Mouse (Mus musculus) neural tube, embryonic 11.5 days (tissue): ENCODE measurements around the gene Toe1. TPM values are rescaled to one million over a fixed set of nuclear protein-coding genes. Genes with fewer than 3 reads are reported as not detected.

Experiments
- ATAC-seq: fragments of 200-750 bp; cut with Nextera tagmentation; 2 replicates; pipeline ENCODE4 v1.8.0; 2017; ENCODE audit warnings: moderate number of reproducible peaks, mild to moderate bottlenecking, moderate TSS enrichment, moderate library complexity; ENCODE audit not compliant: insufficient read depth, low FRiP score, low TSS enrichment
- DNase-seq: peaks from one replicate; pipeline ENCODE4 v3.0.0-alpha.2; 2015; ENCODE audit warnings: low spot score
- H3K27ac ChIP-seq: fragments of 300-500 bp; sonication (generic); 2 replicates; pipeline ENCODE4 v1.5.1; 2014; ENCODE audit warnings: low read depth, mild to moderate bottlenecking, low read length
- H3K27me3 ChIP-seq: fragments of 300-500 bp; sonication (generic); 2 replicates; pipeline ENCODE4 v1.6.1; 2014; ENCODE audit warnings: mild to moderate bottlenecking, low read length, mixed read lengths; ENCODE audit not compliant: control insufficient read depth, insufficient read depth
- H3K36me3 ChIP-seq: fragments of 300-500 bp; sonication (generic); 2 replicates; pipeline ENCODE4 v1.6.1; 2014; ENCODE audit warnings: mild to moderate bottlenecking, low read length, moderate library complexity, mixed read lengths; ENCODE audit not compliant: control insufficient read depth, insufficient read depth
- H3K4me1 ChIP-seq: fragments of 300-500 bp; sonication (generic); 2 replicates; pipeline ENCODE4 v1.6.1; 2014; ENCODE audit warnings: low read length, mixed read lengths; ENCODE audit not compliant: control insufficient read depth, insufficient read depth
- H3K4me2 ChIP-seq: fragments of 300-500 bp; sonication (generic); 2 replicates; pipeline ENCODE4 v1.6.1; 2014; ENCODE audit warnings: low read depth, mild to moderate bottlenecking, moderate library complexity
- H3K4me3 ChIP-seq: fragments of 300-500 bp; sonication (generic); 2 replicates; pipeline ENCODE4 v1.5.1; 2014; ENCODE audit warnings: low read depth, low read length
- H3K9ac ChIP-seq: fragments of 300-500 bp; sonication (generic); 2 replicates; pipeline ENCODE4 v1.6.1; 2014; ENCODE audit warnings: mild to moderate bottlenecking, low read length
- H3K9me3 ChIP-seq: fragments of 300-500 bp; sonication (generic); 2 replicates; pipeline ENCODE4 v1.6.1; 2016; ENCODE audit warnings: low read length; ENCODE audit not compliant: control insufficient read depth
- WGBS: fragments of 180-500 bp; shearing (Covaris S2); extraction: QIAGEN DNeasy Blood & Tissue Kit; methylation state at CpG from one replicate; pipeline ENCODE4 v1.1.7; 2014; 5-methylcytosine and 5-hydroxymethylcytosine counted together
- polyA plus RNA-seq: library from polyadenylated mRNA; unstranded; fragments of >200 nt; fragmentation: Nextera tagmentation; extraction: Ambion mirVana; gene quantifications from 2 replicates; pipeline ENCODE4 v1.2.1, GENCODE M21; 2014

Gene Toe1
- polyA plus RNA-seq, 1 experiment from 2014 or later = 34.8 TPM

DNA sequence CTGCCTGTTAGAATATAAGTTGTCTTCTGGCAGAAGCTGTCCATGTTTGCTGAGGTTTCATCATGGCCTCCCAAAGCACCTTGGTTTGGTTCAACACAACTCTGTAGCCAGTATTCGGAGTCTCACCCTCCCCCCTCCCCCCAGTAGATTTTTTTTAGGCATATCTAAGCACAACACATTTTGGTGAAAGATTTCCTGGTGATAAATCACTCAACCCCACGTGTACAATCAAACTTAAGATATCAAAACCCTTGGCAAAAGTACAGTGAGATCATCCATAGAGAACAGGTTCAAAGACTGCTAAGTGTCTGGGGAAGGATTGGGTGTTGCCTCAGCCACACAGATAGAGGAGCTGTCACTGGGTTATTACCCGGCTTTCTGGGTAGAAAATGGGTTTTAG lies 3.6 kb upstream of the Toe1 start:
- WGBS = 86% methylated on average over 3 of the region's 3 CpGs
- Histone ChIP-seq H3K9ac (no peak overlapping the region), H3K9me3 (no peaks in the 10 kb centered on the region), H3K27me3 (no peaks in the 10 kb centered on the region), H3K4me2 (no peak overlapping the region), H3K36me3 (no peaks in the 10 kb centered on the region), H3K27ac (no peak overlapping the region), H3K4me1 (peaks cover 5% of the 10 kb centered on the region; the same call in 1 of the 2 replicates), H3K4me3 (no peak overlapping the region)
- DNase-seq = no peak
- no peak for ATAC-seq

- Histone ChIP-seq H3K4me1 (no peaks in the 10 kb centered on the region), H3K27ac (no peak overlapping the region), H3K36me3 (peaks cover 7% of the 10 kb centered on the region), H3K9me3 (no peaks in the 10 kb centered on the region), H3K9ac (no peak overlapping the region), H3K27me3 (no peaks in the 10 kb centered on the region), H3K4me2 (no peak overlapping the region), H3K4me3 (no peak overlapping the region)
- no peak for DNase-seq
- ATAC-seq = no peak
- 44% methylated on average over 5 of the region's 5 CpGs for WGBS
Measured at GRCm38 (mm10) chr4:116799901-116800300, 7.5 kb downstream of the Toe1 start.

- no peak for DNase-seq
- H3K9me3 ChIP-seq = no peaks in the 10 kb centered on the region
- no peak overlapping the region for H3K4me3 ChIP-seq
- no peaks in the 10 kb centered on the region for H3K4me1 ChIP-seq
- no peak for ATAC-seq
- no peak overlapping the region for H3K27ac ChIP-seq
- no peaks in the 10 kb centered on the region for H3K36me3 ChIP-seq
- no peaks in the 10 kb centered on the region for H3K27me3 ChIP-seq
- no peak overlapping the region for H3K9ac ChIP-seq
- H3K4me2 ChIP-seq = no peak overlapping the region
- WGBS = 81% methylated on average over 1 of the region's 1 CpGs
Measured at GRCm38 (mm10) chr4:116796442-116797110, 10.9 kb downstream of the Toe1 start.

GRCm38 (mm10) chr4:116794273-116794672 lies 13.2 kb downstream of the Toe1 start:
- ATAC-seq (no peak), DNase-seq (no peak)
- 83% methylated on average over 2 of the region's 2 CpGs for WGBS
- Histone ChIP-seq H3K27me3 (no peaks in the 10 kb centered on the region), H3K36me3 (no peaks in the 10 kb centered on the region), H3K4me1 (no peaks in the 10 kb centered on the region), H3K9me3 (no peaks in the 10 kb centered on the region), H3K27ac (no peak overlapping the region), H3K4me3 (no peak overlapping the region), H3K4me2 (no peak overlapping the region), H3K9ac (no peak overlapping the region)

GRCm38 (mm10) chr4:116792453-116792852 lies 15.0 kb downstream of the Toe1 start:
- H3K27ac ChIP-seq = no peak overlapping the region
- ATAC-seq = no peak
- no peaks in the 10 kb centered on the region for H3K9me3 ChIP-seq
- H3K36me3 ChIP-seq = no peaks in the 10 kb centered on the region
- 87% methylated on average over 8 of the region's 8 CpGs for WGBS
- no peak overlapping the region for H3K9ac ChIP-seq
- H3K4me2 ChIP-seq = no peak overlapping the region
- no peaks in the 10 kb centered on the region for H3K4me1 ChIP-seq
- DNase-seq = no peak
- no peak overlapping the region for H3K4me3 ChIP-seq
- H3K27me3 ChIP-seq = no peaks in the 10 kb centered on the region

- WGBS = 18% methylated on average over 3 of the region's 3 CpGs
- no peaks in the 10 kb centered on the region for H3K36me3 ChIP-seq
- no peaks in the 10 kb centered on the region for H3K27me3 ChIP-seq
- peak; percentile 81 for DNase-seq
- ATAC-seq = no peak
- H3K27ac ChIP-seq = no peak overlapping the region
- H3K4me3 ChIP-seq = no peak overlapping the region
- H3K9ac ChIP-seq = no peak overlapping the region
- H3K4me2 ChIP-seq = no peak overlapping the region
- no peaks in the 10 kb centered on the region for H3K4me1 ChIP-seq
- H3K9me3 ChIP-seq = peaks cover 2% of the 10 kb centered on the region; the same call in 1 of the 2 replicates
Measured at GRCm38 (mm10) chr4:116788956-116789355, 18.5 kb downstream of the Toe1 start.

- H3K4me3 ChIP-seq = no peak overlapping the region
- no peaks in the 10 kb centered on the region for H3K4me1 ChIP-seq
- H3K9me3 ChIP-seq = peaks cover 2% of the 10 kb centered on the region; the same call in 1 of the 2 replicates
- ATAC-seq (no peak), DNase-seq (no peak)
- 39% methylated on average over 7 of the region's 7 CpGs for whole genome bisulfite sequencing
- no peak overlapping the region for H3K4me2 ChIP-seq
- H3K27me3 ChIP-seq = no peaks in the 10 kb centered on the region
- H3K9ac ChIP-seq = no peak overlapping the region
- no peak overlapping the region for H3K27ac ChIP-seq
- H3K36me3 ChIP-seq = no peaks in the 10 kb centered on the region
Measured at GRCm38 (mm10) chr4:116787985-116788760, 19.3 kb downstream of the Toe1 start.

DNA sequence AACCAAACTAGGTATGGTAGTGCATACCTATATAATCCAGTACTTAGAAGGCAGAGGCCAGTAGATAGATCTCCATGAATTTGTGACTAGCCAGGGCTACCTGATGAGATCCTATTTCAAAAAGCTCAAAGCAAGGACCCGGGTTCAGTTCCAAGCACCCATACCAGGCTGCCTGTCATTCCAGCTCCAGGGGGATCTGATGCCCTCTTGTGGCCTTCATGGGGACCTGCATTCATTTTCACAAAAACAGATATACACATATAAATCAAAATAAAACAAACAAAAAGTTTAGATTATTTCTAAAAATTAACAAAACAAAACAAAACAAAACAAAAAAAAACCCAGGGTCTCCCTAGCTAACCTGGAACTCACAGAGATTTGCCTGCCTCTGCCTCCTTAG lies 20.9 kb downstream of the Toe1 start:
- 94% methylated on average over 1 of the region's 1 CpGs for WGBS
- Histone ChIP-seq H3K4me3 (no peak overlapping the region), H3K36me3 (no peaks in the 10 kb centered on the region), H3K9ac (no peak overlapping the region), H3K27me3 (no peaks in the 10 kb centered on the region), H3K27ac (no peak overlapping the region), H3K4me2 (no peak overlapping the region), H3K9me3 (peaks cover 2% of the 10 kb centered on the region; the same call in 1 of the 2 replicates), H3K4me1 (peaks cover 8% of the 10 kb centered on the region)
- ATAC-seq (no peak), DNase-seq (no peak)

DNA sequence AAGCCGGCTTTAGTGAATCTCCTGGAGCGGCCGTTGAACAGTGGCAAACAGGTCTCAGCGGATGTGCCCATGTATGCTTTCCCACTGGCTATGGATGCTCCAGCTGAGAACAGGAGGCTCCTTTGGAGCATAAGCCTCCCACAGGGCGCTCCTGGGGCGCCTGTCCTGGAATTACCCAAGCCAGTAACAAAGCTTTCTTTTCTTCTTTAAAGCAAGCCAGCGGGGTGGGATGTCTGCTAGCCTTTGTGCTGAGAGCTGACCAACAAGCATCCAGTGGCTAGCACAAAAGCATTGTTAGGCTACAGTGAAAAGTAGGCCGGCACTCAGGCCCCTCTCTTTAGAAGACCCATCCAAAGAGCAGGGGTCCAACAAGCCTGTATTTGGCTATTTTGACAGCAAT lies 25.3 kb downstream of the Toe1 start:
- DNase-seq (peak; percentile 40), ATAC-seq (no peak)
- peaks cover 2% of the 10 kb centered on the region; the same call in 1 of the 2 replicates for H3K9me3 ChIP-seq
- no peak overlapping the region for H3K4me3 ChIP-seq
- peak overlapping the region; percentile 24 for H3K4me2 ChIP-seq
- peak overlapping the region; percentile 47 for H3K9ac ChIP-seq
- H3K27ac ChIP-seq = no peak overlapping the region
- WGBS = 6% methylated on average over 8 of the region's 8 CpGs
- no peaks in the 10 kb centered on the region for H3K36me3 ChIP-seq
- no peaks in the 10 kb centered on the region for H3K27me3 ChIP-seq
- H3K4me1 ChIP-seq = peaks cover 8% of the 10 kb centered on the region
